Mouse (Mus musculus) adrenal gland, adult 18-20 months (tissue): Measurements from ENCODE around the gene Rnh1. TPM values are rescaled to one million over a fixed set of nuclear protein-coding genes. Genes with fewer than 3 reads are reported as not detected.

ENCODE experiments used
- DNase-seq, 2 experiments: peaks; one replicate each; pipeline ENCODE4 v3.0.0; 2021 to 2022; ENCODE audit warnings: low spot score in 2 of 2
- total RNA-seq, 2 experiments: library from RNA; stranded (reverse); gene quantifications; 1 replicate in 1 of 2; 2 replicates in 1 of 2; pipeline ENCODE4 v1.2.3; 2021

The Rnh1 gene
- total RNA-seq, 2 experiments from 2014 or later, result 218 to 327 TPM

DNA sequence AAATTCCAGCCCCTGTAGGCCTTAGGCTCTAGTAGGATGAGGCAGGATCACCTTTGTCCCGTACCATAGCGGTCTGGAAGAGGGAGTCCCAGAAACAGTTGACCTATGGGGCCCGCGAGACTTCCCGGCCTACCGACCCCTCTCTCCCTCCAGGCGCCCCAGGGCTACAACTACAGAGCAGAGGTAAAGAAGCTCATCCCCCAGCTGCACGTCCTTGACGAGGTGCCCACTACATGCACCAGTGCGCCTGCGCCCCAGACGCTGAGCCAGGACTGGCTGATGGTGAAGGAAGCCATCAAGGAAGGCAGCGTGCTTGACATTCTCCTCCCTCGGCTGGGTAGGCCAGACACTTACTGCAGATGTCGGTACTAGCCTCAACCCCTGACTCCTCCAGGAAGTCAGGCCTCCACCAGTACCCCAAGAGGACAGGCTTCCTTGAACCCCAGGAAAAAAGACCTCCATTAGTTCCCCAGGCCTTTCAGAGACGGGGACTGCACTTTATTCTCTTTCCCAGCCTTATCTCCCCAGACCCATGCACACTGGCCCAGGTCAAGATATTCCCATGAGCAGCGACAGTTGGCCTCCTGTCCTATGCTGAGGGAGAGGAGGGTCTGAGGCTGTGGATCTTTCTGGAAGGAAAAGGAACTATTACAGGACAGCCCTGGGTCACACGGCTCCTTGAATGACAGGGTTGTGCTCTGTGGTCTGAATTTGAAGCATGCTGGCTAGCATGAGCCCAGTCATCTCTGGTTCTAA lies 33.7 kb upstream of the Rnh1 start:
- no peak for DNase-seq

GRCm38 (mm10) chr7:141205504-141205903 lies 32.8 kb upstream of the Rnh1 start:
- DNase-seq, result no peak

DNA sequence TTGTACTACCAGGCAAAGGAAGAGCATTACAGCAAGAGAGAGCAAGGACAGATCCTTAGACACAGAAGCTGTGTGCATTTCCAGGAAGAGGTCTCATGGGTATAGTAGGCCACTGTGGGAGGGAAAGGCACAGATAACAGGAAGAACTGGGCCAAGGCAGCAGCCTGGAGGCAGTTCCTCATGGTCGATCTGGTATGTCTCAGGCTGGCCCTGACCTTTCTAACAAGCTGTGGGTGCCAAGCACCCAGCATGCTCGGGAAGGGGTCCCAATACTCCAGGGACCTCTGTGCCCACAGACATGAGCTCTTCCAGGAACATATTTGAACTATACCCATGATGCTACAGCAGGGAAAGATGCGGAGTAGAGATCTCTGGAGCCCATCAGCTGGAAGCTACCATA lies 31.9 kb upstream of the Rnh1 start:
- no peak for DNase-seq

DNA sequence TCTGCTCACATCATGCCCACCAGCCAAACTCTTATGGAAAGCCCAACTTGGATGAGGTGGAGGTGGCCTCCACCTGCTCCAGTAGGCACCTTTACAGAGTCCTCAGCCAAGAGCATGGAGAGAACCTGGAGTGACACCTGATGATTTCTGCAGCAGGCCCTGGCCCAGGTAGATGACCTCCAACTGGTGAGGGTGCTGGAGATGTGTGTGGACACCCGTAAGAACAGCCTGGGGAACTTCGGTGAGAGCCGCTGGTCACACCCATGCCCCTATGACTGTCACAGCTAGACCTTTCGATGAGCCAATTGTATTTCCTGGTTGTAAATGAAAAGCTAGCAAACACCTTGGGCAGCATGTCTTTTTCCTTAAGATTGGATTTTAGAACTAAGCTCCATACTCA lies 25.5 kb upstream of the Rnh1 start:
- DNase-seq, result no peak

- no peak for DNase-seq
These were observed 24.1 kb upstream of the Rnh1 start for GRCm38 (mm10) chr7:141196619-141197282.

DNA sequence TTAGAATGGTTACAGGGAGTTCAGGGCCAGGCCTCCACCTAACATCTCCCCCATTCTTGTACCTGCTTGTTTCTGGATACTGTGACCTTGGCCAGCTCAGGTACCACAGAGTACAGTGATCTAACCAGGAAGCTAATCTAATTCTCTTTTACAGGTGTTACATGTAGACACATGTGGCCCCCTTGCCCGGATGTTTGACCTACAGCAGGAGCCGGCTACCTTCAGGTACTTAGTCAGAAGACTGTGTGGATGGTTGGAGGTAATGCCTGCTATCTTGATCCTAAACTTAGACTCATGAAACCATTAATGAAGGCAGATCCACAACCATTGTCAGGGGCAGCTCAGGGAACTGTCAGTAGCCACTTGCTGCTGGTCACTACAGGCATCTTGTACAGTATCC lies 23.1 kb upstream of the Rnh1 start:
- no peak for DNase-seq

DNA sequence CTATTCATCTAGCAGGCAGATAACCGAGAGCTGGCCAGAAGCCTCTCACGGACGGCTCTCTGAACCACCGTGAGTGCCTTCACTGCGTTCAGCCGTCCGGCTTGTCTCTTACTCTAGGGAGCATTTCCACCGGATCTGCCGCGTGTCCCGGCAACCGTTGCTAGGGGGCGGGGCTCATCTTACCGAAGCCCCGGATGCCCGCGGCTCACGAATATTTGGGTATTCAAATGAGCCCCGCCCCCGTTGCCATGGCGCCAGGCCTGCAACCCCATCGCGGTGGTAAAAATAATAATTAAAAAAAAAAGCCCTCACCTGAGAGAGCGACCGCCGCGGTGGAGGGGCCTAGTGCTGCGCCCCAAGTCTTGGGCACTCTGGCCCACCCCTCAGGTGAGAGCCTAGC lies 22.2 kb upstream of the Rnh1 start:
- peak; percentile 83 to 88 for DNase-seq

GRCm38 (mm10) chr7:141194409-141194808 lies 21.8 kb upstream of the Rnh1 start:
- no peak for DNase-seq

- DNase-seq, result peak; percentile 97
These were observed 21.3 kb upstream of the Rnh1 start, which contains the start of the genes Hras and Lrrc56 for GRCm38 (mm10) chr7:141193948-141194347. Gene Hras (minus strand): TSS chr7:141194005. Gene Lrrc56 (plus strand): TSS chr7:141194157.

DNA sequence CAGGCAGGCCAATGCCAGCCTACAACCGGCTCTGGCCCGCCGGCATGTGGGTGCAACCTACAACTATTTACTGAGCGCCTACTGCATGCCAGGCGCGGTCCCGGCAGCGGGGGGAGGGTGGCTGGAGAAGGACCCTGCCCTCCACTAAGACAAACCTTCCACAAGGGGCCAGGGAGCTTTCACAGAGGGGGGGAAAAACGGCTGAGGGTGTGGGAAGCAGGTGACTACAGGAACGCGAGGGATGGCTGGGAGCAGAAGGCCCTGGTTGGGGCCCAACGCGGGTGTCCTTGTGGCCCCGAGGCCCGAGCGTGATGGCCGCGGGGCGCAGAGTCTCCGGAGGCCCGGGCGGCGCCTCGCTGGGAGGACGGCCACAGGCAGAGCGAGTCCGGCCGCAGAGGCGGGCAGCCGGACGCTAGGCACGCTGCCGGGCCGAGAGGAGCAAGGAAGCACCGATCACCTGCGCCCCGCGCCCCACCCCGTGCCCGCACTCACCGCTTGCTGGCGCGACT lies 20.7 kb upstream of the Rnh1 start:
- peak; percentile 51 to 53 for DNase-seq

DNA sequence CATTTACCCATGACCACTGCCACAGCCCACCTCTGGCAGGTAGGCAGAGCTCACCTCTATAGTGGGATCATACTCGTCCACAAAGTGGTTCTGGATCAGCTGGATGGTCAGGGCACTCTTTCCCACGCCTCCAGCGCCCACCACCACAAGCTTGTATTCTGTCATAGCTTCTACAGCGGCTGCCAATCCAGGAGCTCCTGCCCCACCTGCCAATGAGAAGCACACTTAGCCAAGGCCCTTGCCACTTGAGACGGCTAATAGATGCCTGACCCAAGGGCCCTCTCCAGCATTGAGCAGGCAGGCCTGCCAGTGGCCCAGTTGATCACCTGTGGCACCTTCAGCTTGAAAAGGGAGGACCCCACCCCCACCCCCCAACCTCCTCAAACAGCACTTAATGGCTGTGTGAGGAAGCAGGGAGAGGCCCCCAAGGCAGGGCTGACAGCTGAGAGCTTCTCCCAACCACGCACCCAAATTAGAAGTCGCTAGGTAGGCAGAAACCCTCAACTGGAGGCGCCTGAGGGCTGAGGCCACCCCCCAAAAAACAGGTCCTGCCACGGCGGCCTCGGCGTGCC lies 20.2 kb upstream of the Rnh1 start:
- no peak for DNase-seq

- DNase-seq, result no peak
These were observed 19.4 kb upstream of the Rnh1 start for GRCm38 (mm10) chr7:141191796-141192685.

GRCm38 (mm10) chr7:141191036-141191435 lies 18.4 kb upstream of the Rnh1 start:
- no peak for DNase-seq

DNA sequence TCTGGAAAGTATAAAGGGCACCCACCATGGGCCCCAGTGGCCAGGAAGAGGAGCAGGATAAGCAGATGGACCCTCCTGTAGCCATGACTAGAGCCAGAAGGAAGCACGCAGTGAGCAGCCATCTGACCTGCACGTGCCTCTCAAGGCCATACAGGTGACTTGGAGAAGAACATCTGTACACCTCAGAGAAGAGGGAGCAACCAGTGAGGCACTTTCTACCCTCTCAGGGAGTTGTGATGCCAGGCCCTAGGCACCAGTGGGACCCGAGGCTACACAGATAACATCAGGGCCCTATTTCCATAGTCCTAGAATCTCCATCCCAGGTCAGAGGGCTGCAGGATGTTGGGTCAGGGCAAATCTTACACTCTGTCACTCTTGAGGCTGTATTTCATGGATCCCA lies 17.6 kb upstream of the Rnh1 start:
- DNase-seq, result no peak

- no peak for DNase-seq
These were observed 16.1 kb upstream of the Rnh1 start for GRCm38 (mm10) chr7:141188733-141189132.

DNA sequence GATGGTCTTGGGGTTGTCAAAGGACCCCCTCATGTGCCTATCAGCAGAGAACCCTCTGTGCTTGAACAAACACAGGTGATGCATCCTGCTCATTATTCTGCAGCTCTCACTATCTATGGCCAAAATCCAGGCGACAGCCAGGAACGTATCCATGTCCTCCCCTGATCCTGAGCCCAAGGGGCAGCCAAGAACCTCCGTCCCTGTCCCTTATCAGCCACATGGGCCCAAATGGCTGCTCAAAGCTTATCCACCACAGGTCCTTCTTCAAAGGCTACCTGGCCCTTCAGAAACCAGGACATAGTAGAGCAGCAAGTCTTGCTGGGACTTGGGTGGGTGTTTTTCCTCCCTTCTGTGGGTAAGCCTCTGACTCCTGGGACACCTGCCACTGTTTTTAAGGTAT lies 15.5 kb upstream of the Rnh1 start:
- DNase-seq, result no peak

- DNase-seq, result peak; percentile 82 to 84
These were observed 3.5 kb upstream of the Rnh1 start for GRCm38 (mm10) chr7:141176173-141176572.

- DNase-seq, result no peak
These were observed 2.4 kb upstream of the Rnh1 start for GRCm38 (mm10) chr7:141175068-141175467.

DNA sequence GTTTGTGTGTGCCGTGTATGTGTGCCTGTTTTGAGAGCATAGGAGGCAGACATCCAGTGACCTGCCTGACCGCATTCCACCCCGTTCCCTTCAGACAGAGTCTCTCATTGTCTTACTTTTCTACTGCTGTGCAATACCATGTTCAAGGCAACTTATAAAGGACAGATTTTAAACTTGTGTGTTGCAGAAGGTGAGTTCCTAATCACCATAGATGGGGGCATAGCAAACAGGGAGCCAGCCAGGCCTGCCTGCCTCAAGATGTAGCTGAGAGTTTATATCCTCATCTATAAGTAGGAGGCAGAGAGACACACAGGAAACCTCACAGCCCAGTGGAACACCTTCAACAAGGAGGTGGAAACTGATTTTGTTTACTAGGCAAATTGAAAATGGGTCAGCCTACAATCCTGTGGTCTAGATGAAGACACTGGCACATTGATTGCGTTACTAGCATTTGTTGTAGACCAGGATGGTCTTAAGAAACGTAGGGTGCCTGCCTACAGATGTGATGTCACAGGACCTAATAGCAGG lies 730 bp upstream of the Rnh1 start:
- no peak for DNase-seq

GRCm38 (mm10) chr7:141169866-141170265 lies 2.8 kb downstream of the Rnh1 start:
- no peak for DNase-seq

GRCm38 (mm10) chr7:141169300-141169699 lies 3.4 kb downstream of the Rnh1 start:
- DNase-seq, result no peak
